Mouse (Mus musculus) CH12F3 (cell line): ENCODE measurements around the gene Adamts17.

Experiments
- in situ Hi-C: fragments of 300-500 bp; cut with MboI; formaldehyde crosslinking; loops from 2 replicates; pipeline ENCODE4 v1.14.3; 2020; ENCODE audit warnings: low sequenced_read_pairs

Adamts17 gene

GRCm38 (mm10) chr7:67061756-67062155 is 222.2 kb downstream of the Adamts17 start:
- in situ Hi-C loops, result no loop called here

GRCm38 (mm10) chr7:67062571-67062970 is 223.0 kb downstream of the Adamts17 start:
- in situ Hi-C loops, result no loop called here

GRCm38 (mm10) chr7:67064627-67065305 is 225.2 kb downstream of the Adamts17 start:
- in situ Hi-C loops, result no loop called here

- in situ Hi-C loops, result no loop called here
Measured at GRCm38 (mm10) chr7:67065631-67066030, 226.1 kb downstream of the Adamts17 start.

- in situ Hi-C loops, result no loop called here
Measured at GRCm38 (mm10) chr7:67072015-67072685, 232.6 kb downstream of the Adamts17 start.

- in situ Hi-C loops, result no loop called here
Measured at GRCm38 (mm10) chr7:67082751-67083150, 243.2 kb downstream of the Adamts17 start.

GRCm38 (mm10) chr7:67087759-67088158 is 248.2 kb downstream of the Adamts17 start:
- in situ Hi-C loops, result no loop called here

GRCm38 (mm10) chr7:67097096-67097495 is 257.6 kb downstream of the Adamts17 start:
- in situ Hi-C loops, result no loop called here

GRCm38 (mm10) chr7:67101418-67101973 is 262.0 kb downstream of the Adamts17 start:
- in situ Hi-C loops, result no loop called here

- in situ Hi-C loops, result no loop called here
Measured at GRCm38 (mm10) chr7:67110551-67111159, 271.1 kb downstream of the Adamts17 start.

GRCm38 (mm10) chr7:67112495-67113216 is 273.1 kb downstream of the Adamts17 start:
- in situ Hi-C loops, result no loop called here

GRCm38 (mm10) chr7:67114056-67114455 is 274.5 kb downstream of the Adamts17 start:
- in situ Hi-C loops, result no loop called here

- in situ Hi-C loops, result no loop called here
Measured at GRCm38 (mm10) chr7:67115056-67115455, 275.5 kb downstream of the Adamts17 start.

GRCm38 (mm10) chr7:67135140-67135539 is 295.6 kb downstream of the Adamts17 start:
- in situ Hi-C loops, result no loop called here

- in situ Hi-C loops, result no loop called here
Measured at GRCm38 (mm10) chr7:67142347-67143015, 302.9 kb downstream of the Adamts17 start.

GRCm38 (mm10) chr7:67145748-67146147 is 306.2 kb downstream of the Adamts17 start:
- in situ Hi-C loops, result no loop called here

GRCm38 (mm10) chr7:67146151-67146550 is 306.6 kb downstream of the Adamts17 start:
- in situ Hi-C loops, result no loop called here

- in situ Hi-C loops, result no loop called here
Measured at GRCm38 (mm10) chr7:67149707-67150106, 310.2 kb downstream of the Adamts17 start.

- in situ Hi-C loops, result no loop called here
Measured at GRCm38 (mm10) chr7:67152626-67153025, 313.1 kb downstream of the Adamts17 start.

GRCm38 (mm10) chr7:67162135-67162534 is 322.6 kb downstream of the Adamts17 start:
- in situ Hi-C loops, result no loop called here

GRCm38 (mm10) chr7:67168288-67168687 is 328.8 kb downstream of the Adamts17 start:
- in situ Hi-C loops, result no loop called here
